Mouse (Mus musculus) T-helper 2 cell (primary cell): ENCODE measurements around the gene Kirrel3.

Experiments used
- in situ Hi-C: fragments of 300-600 bp; cut with MboI, MseI; formaldehyde crosslinking; loops from one replicate; pipeline ENCODE4 v1.15.1; 2025; ENCODE audit warnings: high pct_unique_total_duplicates

Kirrel3 gene

GRCm38 (mm10) chr9:35055528-35056330, 570.0 kb downstream of the Kirrel3 start:
- in situ Hi-C loops = no loop called here

DNA sequence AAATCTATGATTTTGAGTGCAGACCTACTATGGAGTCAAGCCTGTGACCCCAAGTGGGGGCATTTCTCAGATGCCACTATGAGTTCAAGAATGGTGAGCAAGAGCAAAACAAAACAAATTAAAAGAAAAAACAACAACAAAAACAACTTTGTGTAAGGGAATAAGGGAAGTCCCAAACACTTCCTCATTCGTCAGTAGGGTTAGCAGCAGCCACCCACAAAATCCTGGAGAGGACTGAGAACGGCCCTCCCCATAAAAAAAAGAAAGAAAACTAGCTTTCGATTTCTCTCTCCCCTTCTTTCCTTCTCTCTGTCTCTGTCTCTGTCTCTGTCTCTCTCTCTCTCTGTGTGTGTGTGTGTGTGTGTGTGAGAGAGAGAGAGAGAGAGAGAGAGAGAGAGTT, 570.9 kb downstream of the Kirrel3 start:
- in situ Hi-C loops = no loop called here

- in situ Hi-C loops = no loop called here
Measured at GRCm38 (mm10) chr9:35057631-35058030, 571.9 kb downstream of the Kirrel3 start.

DNA sequence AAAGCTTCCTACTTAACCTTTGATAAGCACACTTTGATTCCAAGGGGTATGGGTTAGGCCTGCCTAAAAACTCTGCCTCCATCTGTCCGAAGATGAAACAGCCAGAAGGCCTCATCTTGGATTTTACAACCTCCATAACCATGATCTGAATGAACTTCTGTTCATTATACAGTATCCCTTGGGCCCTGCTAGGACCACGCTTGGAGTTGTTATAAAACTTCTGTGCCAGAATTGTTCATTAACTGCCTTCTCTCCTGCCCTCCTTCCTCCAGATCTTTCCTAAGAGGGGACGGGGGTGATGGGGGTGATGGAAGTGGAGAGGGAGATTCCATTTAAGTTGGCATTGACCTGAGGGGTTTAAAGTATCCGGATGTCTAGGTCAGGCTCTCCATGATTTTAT, 572.5 kb downstream of the Kirrel3 start:
- in situ Hi-C loops = no loop called here

DNA sequence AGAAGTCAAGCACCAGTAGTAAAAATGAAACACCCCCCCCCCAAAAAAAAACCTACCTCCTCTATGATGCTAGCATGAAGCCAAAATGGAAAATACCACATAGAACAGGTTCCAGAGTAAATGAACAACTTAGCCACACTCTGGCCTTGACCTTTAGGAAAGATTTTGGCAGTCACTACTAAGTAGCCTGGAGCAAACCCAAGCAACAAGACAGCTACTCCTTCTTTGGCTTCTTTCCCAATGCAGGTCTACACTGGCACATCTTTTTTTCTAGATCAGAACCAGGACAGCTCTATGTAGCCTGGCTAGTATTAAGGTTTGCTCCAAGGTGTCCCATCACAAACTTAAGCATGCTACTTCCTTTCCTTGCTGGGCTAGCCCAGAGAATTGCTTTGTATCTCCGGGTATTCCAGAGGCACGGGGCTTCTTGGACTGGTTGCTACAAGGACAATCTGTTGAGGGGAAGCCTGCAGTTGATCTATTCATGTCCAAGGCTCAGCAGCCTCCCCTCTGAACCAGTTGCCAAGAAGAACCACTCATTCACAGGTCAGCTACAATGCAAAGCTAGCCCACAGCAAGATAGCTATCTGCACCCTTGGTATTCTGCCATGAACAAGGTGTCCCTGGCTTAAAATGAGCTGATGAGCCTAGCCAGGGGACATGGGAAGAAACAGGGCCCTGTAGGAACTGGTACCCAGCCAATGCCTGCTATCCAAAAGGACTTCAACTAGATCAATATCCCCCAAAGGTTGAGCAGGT, 573.1 kb downstream of the Kirrel3 start:
- in situ Hi-C loops = no loop called here

GRCm38 (mm10) chr9:35059881-35060280, 574.2 kb downstream of the Kirrel3 start:
- in situ Hi-C loops = no loop called here

DNA sequence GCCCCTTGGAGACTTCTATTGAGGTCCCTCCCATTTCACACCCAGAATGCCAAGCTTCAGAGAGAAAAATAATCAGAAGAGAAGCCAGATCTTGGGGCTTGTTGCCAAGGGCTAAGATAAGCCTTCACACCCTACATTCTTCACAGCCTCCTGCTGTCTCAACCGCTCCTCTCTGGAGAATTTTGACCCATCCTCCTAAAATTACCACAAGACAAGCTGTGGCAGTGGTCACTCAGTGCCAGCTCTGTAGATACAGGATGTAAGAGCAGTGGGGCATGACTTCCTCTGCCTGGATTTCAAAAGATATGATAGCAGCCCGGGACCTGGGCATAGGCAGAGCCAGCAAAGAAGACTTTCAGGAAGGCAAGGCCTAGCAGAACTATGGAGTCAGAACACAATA, 575.8 kb downstream of the Kirrel3 start:
- in situ Hi-C loops = no loop called here
